Mouse (Mus musculus): Measurements from ENCODE around the gene Dgkz. TPM values are rescaled to one million over a fixed set of nuclear protein-coding genes. Genes with fewer than 3 reads are reported as not detected.

Dgkz gene
- polyA plus RNA-seq, 1 experiment from 2014 or later: 32.1 TPM

DNA sequence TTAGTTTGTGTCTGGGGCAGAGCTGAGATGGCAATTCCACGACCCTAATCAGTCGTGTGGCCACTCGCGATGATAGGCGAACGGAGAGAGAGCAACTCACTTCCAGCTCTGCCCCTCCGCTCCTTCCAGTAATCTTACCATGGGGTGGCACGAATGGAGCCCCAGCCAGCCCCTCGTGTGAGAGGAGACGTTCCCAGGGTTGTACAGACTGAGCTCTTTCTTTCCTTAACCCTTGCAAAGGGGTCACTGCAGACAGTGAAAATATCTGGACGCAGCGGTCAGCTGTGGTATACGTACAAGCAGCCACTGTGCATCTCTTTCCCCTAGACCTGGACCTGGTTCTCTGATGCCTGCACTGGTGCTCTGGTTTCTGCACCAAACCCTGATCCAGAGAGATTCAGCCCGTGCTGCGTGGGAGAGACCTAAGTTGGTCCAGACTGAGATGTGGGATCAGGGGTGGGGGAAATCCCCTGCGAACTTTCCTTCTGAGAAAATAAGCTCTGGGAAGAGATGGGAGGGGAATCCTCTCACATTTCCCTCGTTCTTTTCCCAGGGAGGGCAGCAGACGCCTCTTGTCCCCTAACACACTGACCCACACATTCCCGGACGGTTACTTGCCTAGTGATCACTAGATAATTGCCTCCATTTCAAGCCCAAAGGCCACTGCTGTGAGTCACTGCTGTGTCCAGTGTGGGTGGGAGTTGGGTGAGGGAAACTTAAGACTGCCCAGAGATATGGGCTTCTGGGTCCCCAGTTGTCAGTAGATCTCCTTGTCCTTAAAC, 33.1 kb upstream of the Dgkz start:
- Histone ChIP-seq H3K4me1 (replicated peaks; ENCODE audit: insufficient read depth, low read length) (peaks cover 31% of the 10 kb centered on the region), H3K9ac (ENCODE audit: low read depth, low read length) (peak overlapping the region; percentile 66), H3K27ac (peak overlapping the region; percentile 87), H3K36me3 (ENCODE audit: insufficient read depth, low read length) (no peaks in the 10 kb centered on the region), H3K4me2 (ENCODE audit: low read length) (peak overlapping the region; percentile 92), H3K27me3 (ENCODE audit: insufficient read depth, low read length) (no peaks in the 10 kb centered on the region), H3K4me3 (replicated peaks; ENCODE audit: low read depth, low read length) (peak overlapping the region; percentile 50), H3K9me3 (replicated peaks; ENCODE audit: low read length) (no peaks in the 10 kb centered on the region)
- no peak for TF ChIP-seq CTCF (IDR thresholded peaks at IDR 0.05; ENCODE audit: low read depth)
- under 1% methylated on average over 20 of the region's 20 CpGs for WGBS
- DNase-seq (ENCODE audit: low spot score) (peak; percentile 34), ATAC-seq (replicated peaks; ENCODE audit: low FRiP score, low read depth) (peak; percentile 2)

- H3K27ac ChIP-seq: peak overlapping the region; percentile 89
- no peak for TF ChIP-seq CTCF (IDR thresholded peaks at IDR 0.05; ENCODE audit: low read depth)
- no peaks in the 10 kb centered on the region for H3K27me3 ChIP-seq (ENCODE audit: insufficient read depth, low read length)
- peak overlapping the region; percentile 50 for H3K4me3 ChIP-seq (replicated peaks; ENCODE audit: low read depth, low read length)
- H3K9me3 ChIP-seq (replicated peaks; ENCODE audit: low read length): no peaks in the 10 kb centered on the region
- peaks cover 29% of the 10 kb centered on the region for H3K4me1 ChIP-seq (replicated peaks; ENCODE audit: insufficient read depth, low read length)
- H3K4me2 ChIP-seq (ENCODE audit: low read length): peak overlapping the region; percentile 92
- H3K9ac ChIP-seq (ENCODE audit: low read depth, low read length): peak overlapping the region; percentile 66
- no peaks in the 10 kb centered on the region for H3K36me3 ChIP-seq (ENCODE audit: insufficient read depth, low read length)
- ATAC-seq (replicated peaks; ENCODE audit: low FRiP score, low read depth) (peak; percentile 96), DNase-seq (ENCODE audit: low spot score) (peak; percentile 98)
- WGBS: under 1% methylated on average over 31 of the region's 34 CpGs
Observed at GRCm38 (mm10) chr2:92007933-92008622, 32.4 kb upstream of the Dgkz start.

DNA sequence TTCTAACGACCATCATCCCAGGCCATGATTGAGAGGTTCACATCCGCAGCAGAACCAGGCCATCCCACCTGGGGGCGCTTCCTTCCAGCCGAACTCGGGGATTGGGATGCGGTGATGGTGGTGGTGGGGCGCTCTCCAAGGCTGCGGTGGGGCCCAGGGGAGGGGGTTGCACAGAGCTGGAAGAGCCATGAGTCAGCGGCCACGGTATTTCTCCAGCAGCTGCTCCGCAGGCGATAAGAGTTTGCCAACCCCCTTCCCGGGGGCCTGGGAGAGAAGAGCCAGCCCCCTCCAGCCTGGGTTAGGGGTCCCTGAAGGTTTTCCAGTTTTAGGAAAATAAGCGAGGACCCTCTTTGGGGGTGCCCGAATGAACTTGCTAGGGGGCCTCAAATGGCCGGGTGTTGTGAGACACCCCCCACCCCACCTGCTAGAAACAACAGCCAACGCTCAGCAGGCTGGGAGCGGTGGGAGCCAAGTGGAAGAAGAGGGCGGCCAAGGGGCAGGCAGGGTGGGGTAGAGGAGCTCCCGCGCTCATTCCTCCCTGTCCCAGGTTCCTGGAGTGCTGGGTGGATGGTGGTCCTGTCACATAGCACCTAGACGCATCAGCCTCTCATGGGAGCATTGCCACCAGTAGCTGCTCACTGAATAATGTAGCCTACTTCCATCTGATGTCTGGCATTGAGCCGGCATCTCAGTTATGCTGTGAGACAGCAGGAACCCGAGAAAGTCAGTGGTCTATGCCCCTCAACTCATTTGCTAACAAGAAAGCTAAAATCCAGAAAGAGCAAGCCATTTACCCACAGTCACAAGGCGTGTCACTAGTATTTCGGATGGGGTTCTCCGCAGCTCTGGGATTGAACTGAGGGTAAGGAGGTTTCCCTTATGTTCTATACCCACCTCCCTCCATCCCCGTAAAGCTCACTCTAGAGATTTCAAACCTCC, 31.6 kb upstream of the Dgkz start:
- H3K27me3 ChIP-seq (ENCODE audit: insufficient read depth, low read length): no peaks in the 10 kb centered on the region
- no peaks in the 10 kb centered on the region for H3K9me3 ChIP-seq (replicated peaks; ENCODE audit: low read length)
- peak overlapping the region; percentile 50 for H3K4me3 ChIP-seq (replicated peaks; ENCODE audit: low read depth, low read length)
- H3K4me1 ChIP-seq (replicated peaks; ENCODE audit: insufficient read depth, low read length): peaks cover 21% of the 10 kb centered on the region
- peak overlapping the region; percentile 66; the same call in 1 of the 2 replicates for H3K9ac ChIP-seq (ENCODE audit: low read depth, low read length)
- ATAC-seq (replicated peaks; ENCODE audit: low FRiP score, low read depth): no peak; the same call in 1 of the 2 replicates
- TF ChIP-seq CTCF (IDR thresholded peaks at IDR 0.05; ENCODE audit: low read depth): peak; percentile 68
- H3K27ac ChIP-seq: peak overlapping the region; percentile 89
- peak overlapping the region; percentile 92 for H3K4me2 ChIP-seq (ENCODE audit: low read length)
- 2% methylated on average over 28 of the region's 28 CpGs for whole genome bisulfite sequencing
- H3K36me3 ChIP-seq (ENCODE audit: insufficient read depth, low read length): no peaks in the 10 kb centered on the region
- DNase-seq (ENCODE audit: low spot score): peak; percentile 79

DNA sequence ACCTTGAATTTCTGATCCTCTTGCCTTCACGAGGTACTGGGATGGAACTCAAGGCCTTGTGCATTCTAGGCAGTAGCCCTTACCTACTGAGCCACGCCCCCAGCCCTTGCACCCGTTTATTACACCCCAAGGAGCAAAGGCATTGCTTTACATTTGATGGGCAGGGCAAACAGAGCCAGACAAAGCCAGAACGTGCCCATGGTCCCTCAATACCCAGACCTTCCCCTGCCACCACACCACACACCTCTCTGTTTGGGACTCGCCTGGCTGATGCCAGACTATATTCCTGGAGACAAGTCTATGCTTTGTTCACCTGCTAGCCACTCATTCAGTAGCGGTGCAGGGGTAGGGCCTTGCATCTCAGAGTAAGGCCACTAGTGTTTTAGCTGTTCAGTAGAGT, 30.8 kb upstream of the Dgkz start:
- Histone ChIP-seq H3K27me3 (ENCODE audit: insufficient read depth, low read length) (no peaks in the 10 kb centered on the region), H3K36me3 (ENCODE audit: insufficient read depth, low read length) (no peaks in the 10 kb centered on the region), H3K27ac (no peak overlapping the region), H3K4me2 (ENCODE audit: low read length) (peak overlapping the region; percentile 92), H3K4me1 (replicated peaks; ENCODE audit: insufficient read depth, low read length) (peaks cover 17% of the 10 kb centered on the region), H3K9ac (ENCODE audit: low read depth, low read length) (no peak overlapping the region), H3K4me3 (replicated peaks; ENCODE audit: low read depth, low read length) (no peak overlapping the region), H3K9me3 (replicated peaks; ENCODE audit: low read length) (no peaks in the 10 kb centered on the region)
- 39% methylated on average over 6 of the region's 6 CpGs for WGBS
- ATAC-seq (replicated peaks; ENCODE audit: low FRiP score, low read depth) (no peak), DNase-seq (ENCODE audit: low spot score) (no peak)
- no peak for TF ChIP-seq CTCF (IDR thresholded peaks at IDR 0.05; ENCODE audit: low read depth)

GRCm38 (mm10) chr2:92004617-92005016, 29.0 kb upstream of the Dgkz start:
- no peak overlapping the region for H3K4me2 ChIP-seq (ENCODE audit: low read length)
- H3K27me3 ChIP-seq (ENCODE audit: insufficient read depth, low read length): no peaks in the 10 kb centered on the region
- peaks cover 17% of the 10 kb centered on the region for H3K4me1 ChIP-seq (replicated peaks; ENCODE audit: insufficient read depth, low read length)
- no peaks in the 10 kb centered on the region for H3K9me3 ChIP-seq (replicated peaks; ENCODE audit: low read length)
- no peak for DNase-seq (ENCODE audit: low spot score)
- no peak overlapping the region for H3K27ac ChIP-seq
- no peak for ATAC-seq (replicated peaks; ENCODE audit: low FRiP score, low read depth)
- 67% methylated on average over 7 of the region's 7 CpGs for WGBS
- H3K9ac ChIP-seq (ENCODE audit: low read depth, low read length): no peak overlapping the region
- no peak overlapping the region for H3K4me3 ChIP-seq (replicated peaks; ENCODE audit: low read depth, low read length)
- H3K36me3 ChIP-seq (ENCODE audit: insufficient read depth, low read length): no peaks in the 10 kb centered on the region
- TF ChIP-seq CTCF (IDR thresholded peaks at IDR 0.05; ENCODE audit: low read depth): no peak

Data from kidney, postnatal 0 days (tissue).